Mouse (Mus musculus) MEL (cell line): Measurements from ENCODE around the gene Gnai2. TPM values are rescaled to one million over a fixed set of nuclear protein-coding genes. Genes with fewer than 3 reads are reported as not detected.

Source experiments
- DNase-seq: peaks from one replicate; pipeline ENCODE4 v3.0.0; 2011; ENCODE audit warnings: low read depth, low spot score
- H3K27ac ChIP-seq: 2 replicates; pipeline ENCODE4 v1.5.1; 2012; ENCODE audit warnings: low read depth, mild to moderate bottlenecking, control low read depth, low read length, moderate library complexity; ENCODE audit not compliant: control insufficient read depth
- H3K27me3 ChIP-seq, 2 experiments: fragments of 150-350 bp in 1 of 2; sonication (generic) in 1 of 2; 2 replicates each; pipeline ENCODE4 v1.6.1; 2012; ENCODE audit warnings: low read length in 2 of 2, mild to moderate bottlenecking in 2 of 2, improper control_type of control experiment in 1 of 2, moderate library complexity in 1 of 2; ENCODE audit not compliant: insufficient read depth in 2 of 2, control insufficient read depth in 1 of 2
- H3K36me3 ChIP-seq, 2 experiments: 2 replicates each; pipeline ENCODE4 v1.6.1; 2012 to 2014; ENCODE audit warnings: low read length in 2 of 2, improper control_type of control experiment in 1 of 2, inconsistent platforms in 1 of 2, mild to moderate bottlenecking in 1 of 2; ENCODE audit not compliant: insufficient read depth in 2 of 2, control insufficient read depth in 1 of 2
- H3K4me1 ChIP-seq, 2 experiments: fragments of 150-350 bp in 1 of 2; sonication (generic) in 1 of 2; 2 replicates each; pipeline ENCODE4 v1.6.1; 2012; ENCODE audit warnings: low read length in 2 of 2, improper control_type of control experiment in 1 of 2, mild to moderate bottlenecking in 1 of 2; ENCODE audit not compliant: insufficient read depth in 2 of 2, control insufficient read depth in 1 of 2
- H3K4me3 ChIP-seq, 2 experiments: fragments of 150-350 bp in 1 of 2; sonication (generic) in 1 of 2; 2 replicates each; pipeline ENCODE4 v1.5.1; 2012; ENCODE audit warnings: low read depth in 2 of 2, low read length in 2 of 2, mild to moderate bottlenecking in 2 of 2, moderate library complexity in 2 of 2, control low read depth in 1 of 2, improper control_type of control experiment in 1 of 2; ENCODE audit not compliant: control insufficient read depth in 1 of 2, insufficient read depth in 1 of 2
- H3K79me2 ChIP-seq: 2 replicates; pipeline ENCODE4 v1.6.1; 2012; ENCODE audit warnings: mild to moderate bottlenecking, low read length, moderate library complexity; ENCODE audit not compliant: control insufficient read depth, poor library complexity, insufficient read depth
- H3K9ac ChIP-seq: 2 replicates; pipeline ENCODE4 v1.6.1; 2012; ENCODE audit warnings: low read depth, mild to moderate bottlenecking, control low read depth, low read length, moderate library complexity; ENCODE audit not compliant: control insufficient read depth, poor library complexity, severe bottlenecking
- H3K9me3 ChIP-seq: fragments of 150-350 bp; sonication (generic); replicated peaks from 2 replicates; pipeline ENCODE4 v1.6.1; 2012; ENCODE audit warnings: mild to moderate bottlenecking, low read length, improper control_type of control experiment, moderate library complexity; ENCODE audit not compliant: insufficient read depth
- BHLHE40 ChIP-seq: IDR thresholded peaks from 2 replicates; pipeline ENCODE4 v1.6.1; 2012; ENCODE audit warnings: low read depth, mild to moderate bottlenecking, inconsistent platforms, low read length, improper control_type of control experiment, borderline replicate concordance
- CHD1 ChIP-seq: IDR thresholded peaks from 2 replicates; pipeline ENCODE4 v1.6.1; 2012; ENCODE audit warnings: low read depth, mild to moderate bottlenecking, inconsistent platforms, low read length, improper control_type of control experiment
- CHD2 ChIP-seq: IDR thresholded peaks from 2 replicates; pipeline ENCODE4 v1.6.1; 2011; ENCODE audit warnings: low read length, improper control_type of control experiment
- CTCF ChIP-seq, 3 experiments: IDR thresholded peaks in 2 of 3; conservative IDR thresholded peaks in 1 of 3; 2 replicates each; pipeline ENCODE4 v1.5.1; 2011 to 2012; ENCODE audit warnings: low read length in 3 of 3, low read depth in 2 of 3, mild to moderate bottlenecking in 2 of 3, improper control_type of control experiment in 1 of 3, inconsistent platforms in 1 of 3, mixed read lengths in 1 of 3, moderate library complexity in 1 of 3; ENCODE audit not compliant: control insufficient read depth in 1 of 3, insufficient read depth in 1 of 3, poor library complexity in 1 of 3, severe bottlenecking in 1 of 3
- E2F4 ChIP-seq: IDR thresholded peaks from 2 replicates; pipeline ENCODE4 v1.6.1; 2011; ENCODE audit warnings: low read depth, low read length, improper control_type of control experiment, borderline replicate concordance
- EP300 ChIP-seq, 2 experiments: IDR thresholded peaks; 2 replicates each; pipeline ENCODE4 v1.6.1; 2011; ENCODE audit warnings: improper control_type of control experiment in 2 of 2, low read length in 2 of 2, low read depth in 1 of 2, mild to moderate bottlenecking in 1 of 2
- ETS1 ChIP-seq: IDR thresholded peaks from 2 replicates; pipeline ENCODE4 v1.6.1; 2012; ENCODE audit warnings: low read depth, mild to moderate bottlenecking, inconsistent platforms, low read length, improper control_type of control experiment, moderate library complexity
- GABPA ChIP-seq: IDR thresholded peaks from 2 replicates; pipeline ENCODE4 v1.6.1; 2012; ENCODE audit warnings: low read depth, mild to moderate bottlenecking, inconsistent platforms, low read length, improper control_type of control experiment, moderate library complexity
- HCFC1 ChIP-seq: IDR thresholded peaks from 2 replicates; pipeline ENCODE4 v1.6.1; 2012; ENCODE audit warnings: low read depth, mild to moderate bottlenecking, inconsistent platforms, low read length, improper control_type of control experiment, moderate library complexity
- KAT2A ChIP-seq: conservative IDR thresholded peaks from 2 replicates; pipeline ENCODE4 v1.6.1; 2012; ENCODE audit warnings: low read depth, low read length, improper control_type of control experiment, inconsistent platforms
- MAFK ChIP-seq: IDR thresholded peaks from 2 replicates; pipeline ENCODE4 v1.6.1; 2011; ENCODE audit warnings: low read depth, mild to moderate bottlenecking, low read length, improper control_type of control experiment, borderline replicate concordance
- MAX ChIP-seq: IDR thresholded peaks from 2 replicates; pipeline ENCODE4 v1.6.1; 2011; ENCODE audit warnings: low read length, improper control_type of control experiment
- MAZ ChIP-seq: IDR thresholded peaks from 2 replicates; pipeline ENCODE4 v1.6.1; 2012; ENCODE audit warnings: low read depth, mild to moderate bottlenecking, inconsistent platforms, low read length, improper control_type of control experiment
- MEF2A ChIP-seq: IDR thresholded peaks from 2 replicates; pipeline ENCODE4 v1.6.1; 2014; ENCODE audit warnings: low read depth, mild to moderate bottlenecking, inconsistent platforms, low read length, improper control_type of control experiment; ENCODE audit not compliant: poor library complexity, insufficient replicate concordance, severe bottlenecking; ENCODE audit errors: extremely low read depth
- NELFE ChIP-seq: IDR thresholded peaks from 2 replicates; pipeline ENCODE4 v1.6.1; 2011; ENCODE audit warnings: low read depth, low read length, improper control_type of control experiment
- POLR2A ChIP-seq, 2 experiments: IDR thresholded peaks; 2 replicates each; pipeline ENCODE4 v1.6.1; 2011 to 2012; ENCODE audit warnings: low read length in 2 of 2, mild to moderate bottlenecking in 2 of 2, control low read depth in 1 of 2, improper control_type of control experiment in 1 of 2, low read depth in 1 of 2, moderate library complexity in 1 of 2; ENCODE audit not compliant: control insufficient read depth in 1 of 2, insufficient read depth in 1 of 2, poor library complexity in 1 of 2
- POLR2AphosphoS5 ChIP-seq: IDR thresholded peaks from 2 replicates; pipeline ENCODE4 v1.6.1; 2012; ENCODE audit warnings: low read depth, borderline replicate concordance, mild to moderate bottlenecking, inconsistent platforms, low read length, moderate library complexity, mixed read lengths
- RAD21 ChIP-seq: IDR thresholded peaks from 2 replicates; pipeline ENCODE4 v1.6.1; 2011; ENCODE audit warnings: mild to moderate bottlenecking, low read depth, low read length, improper control_type of control experiment
- SIN3A ChIP-seq: IDR thresholded peaks from 2 replicates; pipeline ENCODE4 v1.6.1; 2012; ENCODE audit warnings: low read length, improper control_type of control experiment, inconsistent platforms
- SMC3 ChIP-seq: IDR thresholded peaks from 2 replicates; pipeline ENCODE4 v1.6.1; 2011; ENCODE audit warnings: low read depth, low read length, improper control_type of control experiment
- TAL1 ChIP-seq: IDR thresholded peaks from 2 replicates; pipeline ENCODE4 v1.6.1; 2012; ENCODE audit warnings: mild to moderate bottlenecking, inconsistent platforms, low read length, moderate library complexity, mixed read lengths
- UBTF ChIP-seq: IDR thresholded peaks from 2 replicates; pipeline ENCODE4 v1.6.1; 2012; ENCODE audit warnings: low read depth, mild to moderate bottlenecking, inconsistent platforms, low read length, improper control_type of control experiment, moderate library complexity, borderline replicate concordance; ENCODE audit not compliant: insufficient read depth
- USF1 ChIP-seq: IDR thresholded peaks from 2 replicates; pipeline ENCODE4 v1.6.1; 2014; ENCODE audit warnings: low read depth, mild to moderate bottlenecking, inconsistent platforms, low read length, improper control_type of control experiment, moderate library complexity
- USF2 ChIP-seq, 2 experiments: IDR thresholded peaks; 2 replicates each; pipeline ENCODE4 v1.6.1; 2011 to 2012; ENCODE audit warnings: improper control_type of control experiment in 2 of 2, low read length in 2 of 2, borderline replicate concordance in 1 of 2, inconsistent platforms in 1 of 2, low read depth in 1 of 2, mild to moderate bottlenecking in 1 of 2; ENCODE audit not compliant: insufficient read depth in 1 of 2
- ZC3H11A ChIP-seq: IDR thresholded peaks from 2 replicates; pipeline ENCODE4 v1.6.1; 2012; ENCODE audit warnings: low read depth, mild to moderate bottlenecking, inconsistent platforms, low read length, improper control_type of control experiment
- ZMIZ1 ChIP-seq: IDR thresholded peaks from 2 replicates; pipeline ENCODE4 v1.6.1; 2012; ENCODE audit warnings: low read depth, mild to moderate bottlenecking, inconsistent platforms, low read length, improper control_type of control experiment, moderate library complexity
- ZNF384 ChIP-seq: IDR thresholded peaks from 2 replicates; pipeline ENCODE4 v1.6.1; 2012; ENCODE audit warnings: low read depth, mild to moderate bottlenecking, inconsistent platforms, low read length, improper control_type of control experiment
- polyA plus RNA-seq, 2 experiments: library from polyadenylated mRNA; stranded (reverse) in 1 of 2; unstranded in 1 of 2; fragments of >175 nt in 1 of 2; fragments of >200 nt in 1 of 2; gene quantifications; 2 replicates each; pipeline versions ENCODE4 v1.2.1 to v1.2.4; 2012; ENCODE audit warnings: low replicate concordance in 2 of 2, low read depth in 1 of 2; ENCODE audit not compliant: insufficient read length in 2 of 2, insufficient read depth in 1 of 2, missing spikeins in 1 of 2
- total RNA-seq: library from RNA; depleted of rRNA; stranded (reverse); fragments of 300-350 nt; gene quantifications from 2 replicates; pipeline ENCODE4 v1.2.3, GENCODE M21; 2012

Gnai2 gene
- total and polyA plus RNA-seq, 3 experiments = 129 to 335 (median 137) TPM

DNA sequence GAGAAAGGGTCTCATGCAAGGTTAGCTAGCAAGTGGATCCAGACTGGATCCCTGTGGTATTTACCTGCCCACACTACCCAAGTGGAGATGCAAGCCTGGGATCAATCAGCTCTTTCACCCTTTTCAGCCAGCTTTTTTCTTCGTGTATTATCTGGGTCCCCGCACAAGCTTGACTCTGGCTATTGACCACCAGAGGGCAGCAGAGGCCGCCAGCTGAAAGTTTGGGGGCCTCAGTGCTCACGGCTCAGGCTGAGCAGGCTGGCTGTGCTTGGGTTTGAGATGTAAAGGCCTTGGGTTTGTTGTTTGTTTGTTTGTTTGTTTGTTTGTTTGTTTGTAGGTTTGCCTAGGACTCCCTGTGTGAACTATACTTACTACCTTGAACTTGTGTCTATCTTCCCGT lies 10.4 kb upstream of the Gnai2 start (continued):
- TF ChIP-seq RAD21 = peak; percentile 93
- TF ChIP-seq KAT2A = no peak
- 0 out of 2 replicates have a peak, but pooled peaks have one; percentile 13 for TF ChIP-seq MAX
- peak; percentile 86 for TF ChIP-seq ZC3H11A
- TF ChIP-seq TAL1 = no peak
- no peak for TF ChIP-seq E2F4
- no peak for TF ChIP-seq UBTF
- peak; percentile 49 for TF ChIP-seq SIN3A
- TF ChIP-seq POLR2AphosphoS5 = no peak
- TF ChIP-seq POLR2A (IDR thresholded peaks at IDR 0.05; ENCODE audit: control insufficient read depth in 1 of 2, insufficient read depth in 1 of 2, low read depth in 1 of 2, low read length in 2 of 2, poor library complexity in 1 of 2) = no peak
- peak; percentile 79 to 98 (median 97) for TF ChIP-seq CTCF (IDR thresholded peaks at IDR 0.05 in 2 of 3, conservative IDR thresholded peaks at IDR 0.05 in 1 of 3; ENCODE audit: control insufficient read depth in 1 of 3, insufficient read depth in 1 of 3, low read depth in 2 of 3, low read length in 3 of 3, poor library complexity in 1 of 3, severe bottlenecking in 1 of 3)

GRCm38 (mm10) chr9:107645153-107645510 lies 10.0 kb upstream of the Gnai2 start:
- H3K27ac ChIP-seq = no peak overlapping the region
- H3K9me3 ChIP-seq = no peaks in the 10 kb centered on the region
- H3K27me3 ChIP-seq = no peaks in the 10 kb centered on the region
- H3K79me2 ChIP-seq = no peaks in the 10 kb centered on the region; the same call in 1 of the 2 replicates
- peaks cover 0 to 20% of the 10 kb centered on the region in 2 experiments; a peak in 3 of 4 replicates for H3K4me1 ChIP-seq
- H3K36me3 ChIP-seq = peaks cover 0 to 7% of the 10 kb centered on the region in 2 experiments; a peak in 2 of 4 replicates
- peak overlapping the region; percentile 51 to 61 for H3K4me3 ChIP-seq
- no peak for DNase-seq
- H3K9ac ChIP-seq = peak overlapping the region; percentile 58
- TF ChIP-seq USF1 (no peak), SMC3 (no peak), BHLHE40 (no peak), RAD21 (no peak), EP300 (IDR thresholded peaks at IDR 0.05; ENCODE audit: low read depth in 1 of 2, low read length in 2 of 2) (no peak), MAZ (no peak), MEF2A (no peak), TAL1 (no peak), HCFC1 (no peak), ZMIZ1 (no peak), ZC3H11A (no peak), ETS1 (no peak), CHD1 (no peak), NELFE (no peak), GABPA (no peak), MAFK (no peak), MAX (no peak), USF2 (IDR thresholded peaks at IDR 0.05; ENCODE audit: borderline replicate concordance in 1 of 2, insufficient read depth in 1 of 2, low read depth in 1 of 2, low read length in 2 of 2) (no peak), CHD2 (no peak), ZNF384 (no peak)
